Mouse (Mus musculus) forebrain, embryonic 12.5 days (tissue): ENCODE data around the gene Hoxc10. TPM values are rescaled to one million over a fixed set of nuclear protein-coding genes. Genes with fewer than 3 reads are reported as not detected.

ENCODE experiments used
- ATAC-seq: fragments of 200-750 bp; cut with Nextera tagmentation; 2 replicates; pipeline ENCODE4 v1.8.0; 2017; ENCODE audit warnings: moderate TSS enrichment; ENCODE audit not compliant: low FRiP score
- H3K27ac ChIP-seq: fragments of 300-500 bp; sonication (generic); 2 replicates; pipeline ENCODE4 v1.5.1; 2016; ENCODE audit warnings: mild to moderate bottlenecking
- H3K27me3 ChIP-seq: fragments of 300-500 bp; sonication (generic); 2 replicates; pipeline ENCODE4 v1.6.1; 2016; ENCODE audit warnings: mild to moderate bottlenecking
- H3K36me3 ChIP-seq: fragments of 300-500 bp; sonication (generic); replicated peaks from 2 replicates; pipeline ENCODE4 v1.6.1; 2016; ENCODE audit warnings: mild to moderate bottlenecking
- H3K4me1 ChIP-seq: fragments of 300-500 bp; sonication (generic); 2 replicates; pipeline ENCODE4 v1.6.1; 2016
- H3K4me2 ChIP-seq: fragments of 300-500 bp; sonication (generic); 2 replicates; pipeline ENCODE4 v1.6.1; 2016; ENCODE audit warnings: mild to moderate bottlenecking, moderate library complexity
- H3K4me3 ChIP-seq: fragments of 300-500 bp; sonication (generic); replicated peaks from 2 replicates; pipeline ENCODE4 v1.5.1; 2016; ENCODE audit warnings: mild to moderate bottlenecking
- H3K9ac ChIP-seq: fragments of 300-500 bp; sonication (generic); 2 replicates; pipeline ENCODE4 v1.6.1; 2016; ENCODE audit warnings: mild to moderate bottlenecking
- H3K9me3 ChIP-seq: fragments of 300-500 bp; sonication (generic); 2 replicates; pipeline ENCODE4 v1.6.1; 2016
- WGBS: fragments of 180-500 bp; shearing (Covaris S2); methylation state at CpG from one replicate; pipeline ENCODE4 v1.1.7; 2016; 5-methylcytosine and 5-hydroxymethylcytosine counted together
- polyA plus RNA-seq: library from polyadenylated mRNA; unstranded; fragments of >200 nt; fragmentation: Nextera tagmentation; extraction: Ambion mirVana; gene quantifications from 2 replicates; pipeline ENCODE4 v1.2.1, GENCODE M21; 2016

Gene Hoxc10
- polyA plus RNA-seq, 1 experiment from 2014 or later = not detected

GRCm38 (mm10) chr15:102988078-102988477 lies 21.5 kb downstream of the Hoxc10 start:
- Histone ChIP-seq H3K4me1 (no peaks in the 10 kb centered on the region), H3K27me3 (peaks cover 100% of the 10 kb centered on the region), H3K9me3 (no peaks in the 10 kb centered on the region), H3K9ac (no peak overlapping the region), H3K27ac (no peak overlapping the region), H3K36me3 (no peaks in the 10 kb centered on the region), H3K4me3 (no peak overlapping the region), H3K4me2 (no peak overlapping the region)
- whole genome bisulfite sequencing = 8% methylated on average over 5 of the region's 5 CpGs
- ATAC-seq = no peak

- Histone ChIP-seq H3K27me3 (peaks cover 98% of the 10 kb centered on the region), H3K4me2 (no peak within 1 kb of the TSS), H3K27ac (no peak within 1 kb of the TSS), H3K4me3 (no peak within 1 kb of the TSS), H3K9me3 (no peaks in the 10 kb centered on the region), H3K9ac (no peak within 1 kb of the TSS), H3K4me1 (no peaks in the 10 kb centered on the region), H3K36me3 (no peaks in the 10 kb centered on the region)
- no peak for ATAC-seq
- 1% methylated on average over 54 of the region's 69 CpGs for WGBS
Measured at GRCm38 (mm10) chr15:102990461-102991397, 24.1 kb downstream of the Hoxc10 start, which contains the start of gene Hoxc8. Gene Hoxc8 (plus strand): TSS chr15:102990607.

- WGBS = 2% methylated on average over 7 of the region's 7 CpGs
- no peak for ATAC-seq
- Histone ChIP-seq H3K36me3 (no peaks in the 10 kb centered on the region), H3K4me3 (no peak overlapping the region), H3K4me2 (no peak overlapping the region), H3K27me3 (peaks cover 98% of the 10 kb centered on the region), H3K9me3 (no peaks in the 10 kb centered on the region), H3K9ac (no peak overlapping the region), H3K27ac (no peak overlapping the region), H3K4me1 (no peaks in the 10 kb centered on the region)
Measured at GRCm38 (mm10) chr15:102991782-102992181, 25.2 kb downstream of the Hoxc10 start.

- no peak for ATAC-seq
- H3K27me3 ChIP-seq = peaks cover 98% of the 10 kb centered on the region
- H3K9me3 ChIP-seq = no peaks in the 10 kb centered on the region
- no peak overlapping the region for H3K27ac ChIP-seq
- H3K4me1 ChIP-seq = no peaks in the 10 kb centered on the region
- no peak overlapping the region for H3K9ac ChIP-seq
- no peak overlapping the region for H3K4me2 ChIP-seq
- H3K36me3 ChIP-seq = no peaks in the 10 kb centered on the region
- under 1% methylated on average over 11 of the region's 11 CpGs for WGBS
- H3K4me3 ChIP-seq = no peak overlapping the region
Measured at GRCm38 (mm10) chr15:102992206-102992605, 25.6 kb downstream of the Hoxc10 start.

- Histone ChIP-seq H3K4me3 (no peak overlapping the region), H3K9ac (no peak overlapping the region), H3K4me2 (no peak overlapping the region), H3K9me3 (no peaks in the 10 kb centered on the region), H3K4me1 (no peaks in the 10 kb centered on the region), H3K27ac (no peak overlapping the region), H3K36me3 (no peaks in the 10 kb centered on the region), H3K27me3 (peaks cover 98% of the 10 kb centered on the region)
- ATAC-seq = no peak
- under 1% methylated on average over 3 of the region's 3 CpGs for WGBS
Measured at GRCm38 (mm10) chr15:102992863-102993262, 26.3 kb downstream of the Hoxc10 start.

GRCm38 (mm10) chr15:102996548-102996947 lies 30.0 kb downstream of the Hoxc10 start:
- no peak for ATAC-seq
- WGBS = under 1% methylated on average over 9 of the region's 9 CpGs
- H3K36me3 ChIP-seq = no peaks in the 10 kb centered on the region

GRCm38 (mm10) chr15:102997431-102997830 lies 30.8 kb downstream of the Hoxc10 start:
- 1% methylated on average over 3 of the region's 3 CpGs for WGBS
- Histone ChIP-seq H3K27me3 (peaks cover 98% of the 10 kb centered on the region), H3K9ac (no peak overlapping the region)

More at GRCm38 (mm10) chr15:102996548-102996947, 30.0 kb downstream of the Hoxc10 start:
- H3K4me1 ChIP-seq = peaks cover 8% of the 10 kb centered on the region
- H3K27ac ChIP-seq = no peak overlapping the region
- H3K9ac ChIP-seq = no peak overlapping the region
- H3K4me2 ChIP-seq = no peak overlapping the region
- H3K4me3 ChIP-seq = no peak overlapping the region
- H3K27me3 ChIP-seq = peaks cover 98% of the 10 kb centered on the region
- H3K9me3 ChIP-seq = no peaks in the 10 kb centered on the region

GRCm38 (mm10) chr15:102997939-102998355 lies 31.4 kb downstream of the Hoxc10 start, which contains the start of gene Hoxc6:
Gene Hoxc6 (plus strand): TSS chr15:102998257.
- peak within 1 kb of the TSS; percentile 29; the same call in 1 of the 2 replicates for H3K4me3 ChIP-seq

More at GRCm38 (mm10) chr15:102997431-102997830, 30.8 kb downstream of the Hoxc10 start:
- Histone ChIP-seq H3K4me1 (peaks cover 8% of the 10 kb centered on the region), H3K4me2 (no peak overlapping the region), H3K4me3 (no peak overlapping the region), H3K27ac (no peak overlapping the region), H3K9me3 (no peaks in the 10 kb centered on the region), H3K36me3 (no peaks in the 10 kb centered on the region)
- no peak for ATAC-seq

GRCm38 (mm10) chr15:102998608-102999182 lies 32.1 kb downstream of the Hoxc10 start:
- peak overlapping the region; percentile 47 for H3K4me2 ChIP-seq
- H3K4me3 ChIP-seq = peak overlapping the region; percentile 29; the same call in 1 of the 2 replicates
- H3K9ac ChIP-seq = no peak overlapping the region
- peaks cover 98% of the 10 kb centered on the region for H3K27me3 ChIP-seq
- H3K4me1 ChIP-seq = peaks cover 8% of the 10 kb centered on the region
- H3K36me3 ChIP-seq = no peaks in the 10 kb centered on the region
- H3K27ac ChIP-seq = no peak overlapping the region
- peak; percentile 33; the same call in 1 of the 2 replicates for ATAC-seq
- no peaks in the 10 kb centered on the region for H3K9me3 ChIP-seq
- under 1% methylated on average over 19 of the region's 19 CpGs for WGBS

More at GRCm38 (mm10) chr15:102997939-102998355, 31.4 kb downstream of the Hoxc10 start, which contains the start of gene Hoxc6:
- peaks cover 8% of the 10 kb centered on the region for H3K4me1 ChIP-seq
- H3K9ac ChIP-seq = no peak within 1 kb of the TSS
- H3K27ac ChIP-seq = no peak within 1 kb of the TSS
- H3K9me3 ChIP-seq = no peaks in the 10 kb centered on the region
- H3K36me3 ChIP-seq = no peaks in the 10 kb centered on the region
- H3K27me3 ChIP-seq = peaks cover 98% of the 10 kb centered on the region
- peak within 1 kb of the TSS; percentile 47 for H3K4me2 ChIP-seq
- ATAC-seq = no peak
- under 1% methylated on average over 19 of the region's 19 CpGs for WGBS

- peaks cover 8% of the 10 kb centered on the region for H3K4me1 ChIP-seq
- peak; percentile 81; the same call in 1 of the 2 replicates for ATAC-seq
- WGBS = under 1% methylated on average over 33 of the region's 33 CpGs
- no peak overlapping the region for H3K9ac ChIP-seq
- peak overlapping the region; percentile 29 for H3K4me3 ChIP-seq
- peaks cover 99% of the 10 kb centered on the region for H3K27me3 ChIP-seq
- H3K9me3 ChIP-seq = no peaks in the 10 kb centered on the region
- H3K27ac ChIP-seq = no peak overlapping the region
- no peaks in the 10 kb centered on the region for H3K36me3 ChIP-seq
- H3K4me2 ChIP-seq = peak overlapping the region; percentile 47
Measured at GRCm38 (mm10) chr15:102999183-102999831, 32.7 kb downstream of the Hoxc10 start.

- no peak for ATAC-seq
Measured at GRCm38 (mm10) chr15:102999955-103000354, 33.4 kb downstream of the Hoxc10 start.

GRCm38 (mm10) chr15:103000501-103000901 lies 33.9 kb downstream of the Hoxc10 start:
- H3K9me3 ChIP-seq = no peaks in the 10 kb centered on the region
- no peak overlapping the region for H3K9ac ChIP-seq
- no peak for ATAC-seq
- 2% methylated on average over 24 of the region's 24 CpGs for WGBS
- H3K4me2 ChIP-seq = no peak overlapping the region
- H3K4me3 ChIP-seq = peak overlapping the region; percentile 7; the same call in 1 of the 2 replicates
- peaks cover 99% of the 10 kb centered on the region for H3K27me3 ChIP-seq
- no peaks in the 10 kb centered on the region for H3K36me3 ChIP-seq
- peaks cover 8% of the 10 kb centered on the region for H3K4me1 ChIP-seq
- no peak overlapping the region for H3K27ac ChIP-seq

More at GRCm38 (mm10) chr15:102999955-103000354, 33.4 kb downstream of the Hoxc10 start:
- WGBS = under 1% methylated on average over 11 of the region's 11 CpGs
- Histone ChIP-seq H3K36me3 (no peaks in the 10 kb centered on the region), H3K4me3 (no peak overlapping the region), H3K27me3 (peaks cover 99% of the 10 kb centered on the region), H3K4me1 (peaks cover 8% of the 10 kb centered on the region), H3K27ac (no peak overlapping the region), H3K4me2 (no peak overlapping the region), H3K9me3 (no peaks in the 10 kb centered on the region), H3K9ac (no peak overlapping the region)
